Mouse (Mus musculus) T-helper 2 cell (primary cell): ENCODE measurements around the gene St6gal1.

Source experiments
- in situ Hi-C: fragments of 300-600 bp; cut with MboI, MseI; formaldehyde crosslinking; loops from one replicate; pipeline ENCODE4 v1.15.1; 2025; ENCODE audit warnings: high pct_unique_total_duplicates

Gene St6gal1

DNA sequence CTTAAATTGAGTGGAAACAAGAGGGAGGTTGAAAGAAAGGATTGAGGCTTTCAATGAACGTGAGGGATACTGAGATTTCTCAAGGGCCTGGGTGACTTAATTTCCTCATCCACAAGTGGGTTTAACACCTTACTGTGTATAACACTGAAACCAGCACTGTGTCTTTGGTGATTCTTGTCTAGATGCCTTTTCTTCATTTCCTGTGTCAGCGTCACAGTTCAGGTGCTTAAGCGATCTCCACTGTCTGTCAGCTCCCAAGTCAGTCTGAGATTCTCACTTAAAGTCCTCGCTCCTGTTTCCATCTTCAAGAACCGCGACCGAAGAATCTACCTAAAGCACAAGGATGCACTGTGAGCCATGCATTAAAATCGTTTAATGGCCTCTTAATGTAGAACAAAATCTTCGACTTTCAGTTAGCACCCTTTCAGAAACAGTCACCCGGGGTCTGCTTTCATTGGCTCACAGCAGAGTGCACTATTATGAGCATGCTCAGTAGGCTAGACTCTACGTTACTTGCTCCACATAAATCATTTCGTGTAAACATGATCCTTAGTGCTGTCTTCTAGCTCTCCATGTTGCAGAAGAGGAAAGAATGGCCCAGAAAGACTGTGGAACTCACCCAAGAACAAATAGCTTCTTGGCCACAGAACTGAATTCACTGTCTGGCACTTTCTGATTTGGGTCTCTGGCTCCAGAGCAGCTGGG, 1.2 kb upstream of the St6gal1 start:
- in situ Hi-C loops, result no loop called here

- in situ Hi-C loops, result no loop called here
Measured at GRCm38 (mm10) chr16:23223871-23224469, 570 bp upstream of the St6gal1 start.

- in situ Hi-C loops, result loop anchor here (5.0 kb wide), 1 partner anchor 48 kb away; no protein-coding TSS in a partner anchor
Measured at GRCm38 (mm10) chr16:23225069-23225721, 655 bp downstream of the St6gal1 start.

- in situ Hi-C loops, result loop anchor here (5.0 kb wide), 1 partner anchor 49 kb away; no protein-coding TSS in a partner anchor
Measured at GRCm38 (mm10) chr16:23225821-23226600, 1.5 kb downstream of the St6gal1 start.

GRCm38 (mm10) chr16:23226601-23227351, 2.2 kb downstream of the St6gal1 start:
- in situ Hi-C loops, result loop anchor here (5.0 kb wide), 1 partner anchor 49 kb away; no protein-coding TSS in a partner anchor

DNA sequence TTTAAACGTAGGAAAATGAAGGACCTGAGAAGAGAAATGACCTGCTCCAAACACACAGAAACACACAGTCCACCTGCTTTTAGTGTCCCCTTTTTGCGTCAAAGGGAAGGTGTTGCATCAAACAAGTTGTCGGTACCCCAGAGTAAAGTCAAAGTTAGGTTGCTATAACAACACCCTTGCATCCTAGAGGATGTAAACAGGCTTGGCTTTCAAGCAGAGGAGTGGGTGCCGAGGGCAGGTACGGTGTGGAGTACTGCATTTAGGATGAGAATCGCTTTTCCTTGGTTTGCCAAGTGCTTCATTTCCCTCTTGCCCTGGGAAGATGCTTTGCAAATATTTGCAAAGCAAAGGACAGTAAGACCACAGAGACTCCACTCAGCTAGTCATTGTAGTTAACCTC, 3.3 kb downstream of the St6gal1 start:
- in situ Hi-C loops, result loop anchor here (5.0 kb wide), 1 partner anchor 51 kb away; no protein-coding TSS in a partner anchor

- in situ Hi-C loops, result loop anchor here (5.0 kb wide), 1 partner anchor 51 kb away; no protein-coding TSS in a partner anchor
Measured at GRCm38 (mm10) chr16:23228486-23228885, 3.9 kb downstream of the St6gal1 start.

- in situ Hi-C loops, result loop anchor here (5.0 kb wide), 2 partner anchors 37 to 53 kb away; no protein-coding TSS in a partner anchor
Measured at GRCm38 (mm10) chr16:23229945-23230344, 5.4 kb downstream of the St6gal1 start.

- in situ Hi-C loops, result loop anchor here (5.0 kb wide), 1 partner anchor 36 kb away; no protein-coding TSS in a partner anchor
Measured at GRCm38 (mm10) chr16:23231168-23231567, 6.6 kb downstream of the St6gal1 start.

- in situ Hi-C loops, result loop anchor here (5.0 kb wide), 1 partner anchor 35 kb away; no protein-coding TSS in a partner anchor
Measured at GRCm38 (mm10) chr16:23232691-23233090, 8.2 kb downstream of the St6gal1 start.

DNA sequence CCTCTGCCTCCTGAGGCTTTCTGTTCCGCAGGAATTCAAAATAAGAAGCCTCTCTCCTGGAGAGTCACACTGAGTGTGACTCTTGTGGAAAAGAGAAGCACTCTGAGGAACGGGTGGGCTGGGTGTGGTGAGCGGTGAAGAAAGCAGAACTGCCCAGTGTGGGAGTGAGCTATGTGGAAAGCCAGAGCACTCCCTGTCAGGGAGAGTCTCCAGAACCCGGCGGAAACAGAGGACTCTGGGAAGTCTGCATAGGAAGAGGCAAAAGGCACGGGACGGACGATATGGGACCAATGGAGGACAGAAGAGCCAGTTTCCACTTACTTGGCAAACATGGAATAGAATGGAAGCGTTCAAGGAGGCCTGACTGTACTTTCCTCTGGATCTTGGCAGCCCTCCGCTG, 9.0 kb downstream of the St6gal1 start:
- in situ Hi-C loops, result loop anchor here (5.0 kb wide), 1 partner anchor 34 kb away; no protein-coding TSS in a partner anchor

DNA sequence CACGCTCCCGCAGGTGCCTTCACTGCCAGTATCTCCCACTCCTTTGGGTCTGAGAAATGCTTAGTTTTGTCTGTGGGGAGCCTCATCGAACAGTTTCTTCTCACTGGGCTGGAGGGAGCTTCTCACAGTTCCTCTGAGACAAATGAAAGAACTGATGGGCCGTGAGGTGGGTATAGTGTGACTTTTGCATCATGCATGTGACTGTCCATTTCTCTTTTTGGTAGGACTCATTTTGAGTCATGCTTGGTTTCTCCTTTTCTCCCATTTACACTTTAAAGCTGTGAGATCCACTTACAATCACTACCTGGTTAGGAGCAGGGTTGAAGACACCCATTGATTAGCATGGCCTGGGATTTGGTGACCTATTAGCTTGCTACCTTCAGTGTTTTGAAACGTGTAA, 10.0 kb downstream of the St6gal1 start:
- in situ Hi-C loops, result loop anchor here (5.0 kb wide), 1 partner anchor 33 kb away; no protein-coding TSS in a partner anchor

DNA sequence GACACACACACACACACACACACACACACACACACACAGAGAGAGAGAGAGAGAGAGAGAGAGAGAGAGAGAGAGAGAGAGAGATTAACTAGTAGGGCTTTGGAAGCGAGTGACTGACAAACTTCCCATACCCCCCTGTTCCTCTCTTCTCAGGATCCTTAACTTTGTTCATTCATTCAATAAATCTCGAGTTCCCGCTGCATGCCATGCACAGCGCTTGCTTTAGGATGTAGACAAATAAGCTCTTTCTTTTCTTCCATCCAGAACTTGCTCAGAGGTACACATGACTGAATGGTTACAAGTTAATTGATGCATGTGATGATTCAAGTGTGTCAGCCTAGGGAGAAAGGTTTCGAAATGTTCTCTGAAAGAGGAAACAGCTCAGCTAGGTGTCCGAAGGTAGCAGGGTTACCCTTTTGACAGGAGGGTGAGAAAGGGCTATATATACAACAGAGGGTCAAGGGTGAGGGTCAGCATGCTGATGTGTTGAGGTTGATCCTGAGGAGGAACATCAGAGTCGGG, 10.7 kb downstream of the St6gal1 start:
- in situ Hi-C loops, result no loop called here

DNA sequence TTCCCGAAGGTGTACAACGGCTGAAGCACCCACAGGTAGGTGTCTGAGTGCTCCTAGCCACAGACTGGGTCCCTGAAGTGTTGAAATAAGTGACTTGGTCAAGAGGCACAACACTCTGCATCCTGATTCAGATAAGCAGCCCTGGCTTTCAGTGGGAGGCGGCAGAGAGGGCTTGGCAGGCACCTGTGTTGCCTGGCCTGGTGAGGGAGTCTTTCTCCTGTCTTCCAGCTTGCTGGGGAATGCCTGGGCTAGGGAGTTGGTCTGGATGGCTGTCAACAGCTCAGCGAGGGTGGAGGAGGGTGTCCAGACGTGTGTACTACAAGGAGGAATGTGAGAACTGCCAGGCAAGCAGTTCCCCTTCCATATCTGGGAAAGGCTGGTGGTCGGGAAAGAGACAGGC, 15.0 kb downstream of the St6gal1 start:
- in situ Hi-C loops, result no loop called here

DNA sequence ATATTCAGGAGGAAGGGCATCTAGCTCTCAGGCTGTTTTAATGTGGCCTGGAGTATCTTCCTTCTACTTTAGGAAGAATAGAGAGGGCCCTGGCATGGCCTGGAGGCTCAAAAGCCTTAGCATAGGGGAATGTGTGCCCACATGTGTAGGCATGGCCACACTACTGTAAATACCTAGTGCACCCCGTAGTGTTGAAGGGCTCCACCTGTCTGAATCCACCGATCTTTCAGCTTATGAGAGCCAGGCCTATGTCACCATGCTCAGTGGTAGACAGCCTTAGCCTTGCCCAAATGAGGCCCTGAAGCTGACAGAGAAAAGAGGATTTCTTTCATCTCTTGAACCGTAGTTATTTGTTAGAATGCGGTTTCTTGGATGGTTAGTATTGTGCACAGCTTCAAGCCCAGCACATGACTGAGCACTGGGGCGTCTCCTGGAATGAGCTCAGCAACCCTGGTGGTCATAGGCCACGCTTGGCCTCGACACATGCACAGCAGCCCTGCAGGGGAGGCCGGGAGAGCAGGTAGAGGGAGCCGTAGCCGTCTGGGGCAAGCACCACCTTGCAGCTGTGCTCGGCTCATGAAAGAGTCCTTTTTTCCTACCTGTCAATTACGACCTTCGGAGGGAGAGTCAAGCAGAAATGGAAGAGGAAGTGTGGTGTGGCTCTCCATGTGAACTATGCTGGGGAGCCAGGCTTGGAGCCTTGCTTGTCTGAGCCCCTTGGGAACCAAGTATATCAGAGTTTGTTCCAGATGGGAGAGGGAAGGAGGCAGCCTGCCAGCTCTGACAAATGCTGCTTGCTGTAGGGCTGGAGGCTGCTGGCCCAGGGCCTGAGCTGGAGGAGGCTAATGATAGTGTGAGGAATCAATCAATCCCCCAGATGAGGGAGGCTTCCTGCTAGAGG, 15.8 kb downstream of the St6gal1 start:
- in situ Hi-C loops, result no loop called here

DNA sequence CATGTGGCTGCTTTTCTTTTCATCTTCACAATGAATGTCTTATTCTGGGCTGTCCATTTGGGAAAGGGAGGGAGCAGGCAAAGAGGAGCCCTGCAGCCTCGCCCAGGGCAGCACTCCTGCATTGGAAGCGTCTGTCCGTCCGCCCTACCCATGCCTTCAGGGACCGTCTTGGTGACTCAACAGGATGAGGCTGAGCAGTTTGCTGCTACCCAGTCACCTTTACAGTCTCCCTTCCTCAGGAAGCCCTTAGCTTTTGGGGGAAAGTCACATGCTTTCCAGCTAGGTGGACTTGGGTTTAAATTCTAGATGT, 16.4 kb downstream of the St6gal1 start:
- in situ Hi-C loops, result no loop called here

DNA sequence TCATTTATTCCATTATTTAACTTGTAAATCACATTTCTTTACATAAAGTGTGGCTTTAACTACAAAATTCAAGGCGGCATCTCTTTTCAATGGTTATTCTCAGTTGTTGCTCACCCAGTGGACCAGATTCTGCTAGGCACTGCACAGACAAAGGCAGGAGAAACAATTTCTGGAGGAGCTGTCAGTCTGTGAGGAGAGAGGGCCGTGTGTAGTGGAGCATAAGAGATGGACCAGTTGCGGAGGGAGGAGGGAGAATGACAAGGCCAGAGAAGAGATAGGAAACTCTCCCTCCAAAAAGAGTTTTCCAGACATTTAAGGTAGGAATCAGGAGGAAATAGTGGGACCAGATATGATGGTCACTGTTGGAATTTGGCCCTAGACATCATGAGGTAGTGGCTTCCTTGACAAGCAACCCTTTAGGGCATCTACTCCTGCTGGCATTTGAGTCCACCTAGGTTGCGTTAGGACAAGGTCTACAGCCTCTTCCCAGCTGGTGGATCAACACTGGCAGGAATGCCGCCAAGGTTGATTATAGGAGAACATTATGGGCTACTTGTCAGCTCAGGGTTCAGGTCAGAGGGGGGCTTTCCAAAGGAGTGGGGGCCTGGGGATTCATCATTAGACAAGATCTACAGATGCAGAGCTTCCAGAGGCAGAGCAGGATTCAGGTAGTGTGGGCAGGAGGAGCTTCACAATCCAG, 19.3 kb downstream of the St6gal1 start:
- in situ Hi-C loops, result no loop called here

- in situ Hi-C loops, result no loop called here
Measured at GRCm38 (mm10) chr16:23244486-23244885, 19.9 kb downstream of the St6gal1 start.

GRCm38 (mm10) chr16:23249285-23249684, 24.7 kb downstream of the St6gal1 start:
- in situ Hi-C loops, result no loop called here
